Mouse (Mus musculus) urinary bladder, postnatal 25 days (tissue): ENCODE results near the gene Gm49416.
A peak's percentile ranks its signal among the peaks of the same experiment; 100 is the strongest.
"Not testable (repeated sequence)": the region's sequence is repeated elsewhere in the genome, so short reads cannot be mapped to it uniquely, and the experiment has no call there.

Experiments used
- DNase-seq: peaks from one replicate; pipeline ENCODE4 v3.0.0; 2022; ENCODE audit warnings: low spot score

The Gm49416 gene

GRCm38 (mm10) chr19:8888511-8889385 lies at the start of gene Gm49416, which contains the start of gene 1810009A15Rik:
TSS of gene Gm49416 (plus strand) at chr19:8888926.
TSS of gene 1810009A15Rik (plus strand) at chr19:8888853.
- peak; percentile 87 for DNase-seq

DNA sequence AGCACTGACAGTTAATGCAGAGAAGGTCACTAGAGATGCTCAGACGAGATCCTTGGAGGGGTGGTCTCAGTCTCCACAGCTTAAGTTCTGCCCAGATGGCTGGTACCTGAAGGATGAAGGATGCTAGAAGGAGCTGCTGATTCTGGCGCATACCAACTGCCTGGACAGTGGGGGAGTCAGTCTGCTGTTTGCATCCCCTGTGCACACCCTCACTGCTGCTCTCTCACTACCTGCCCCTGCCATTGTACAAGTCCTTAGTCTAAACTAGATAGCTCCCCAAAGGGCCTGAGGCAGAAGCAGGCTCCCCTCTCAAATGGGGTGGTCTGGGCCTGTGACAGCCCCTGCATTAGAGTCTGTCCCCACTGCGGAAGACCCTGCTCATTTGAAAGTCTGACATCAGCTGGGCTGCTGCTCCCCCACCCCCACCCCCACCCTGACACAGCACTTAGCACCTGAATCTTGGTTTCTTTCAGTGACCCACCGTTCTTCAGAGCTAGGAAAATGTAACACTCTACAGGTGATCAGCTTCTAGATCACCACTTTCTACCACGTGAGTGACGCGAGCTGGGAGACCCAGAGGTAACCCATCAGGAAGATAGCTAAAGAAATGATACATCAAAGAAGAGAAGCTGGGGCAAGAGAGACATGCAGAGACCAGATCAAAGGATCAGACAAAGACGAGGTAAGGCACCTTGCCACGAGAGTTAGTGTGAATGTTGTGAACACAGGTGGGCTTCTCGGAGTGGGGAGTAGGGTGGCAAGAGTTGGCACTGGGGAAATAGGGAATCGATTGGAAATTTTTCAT lies 49.4 kb upstream of the Gm49416 start, which contains the start of gene Gng3:
Gene Gng3, minus strand, starts transcription at position 92 of the 805 bp plus-strand sequence.
- DNase-seq = no peak

GRCm38 (mm10) chr19:8839908-8840791 lies 48.6 kb upstream of the Gm49416 start:
- DNase-seq = peak; percentile 70

GRCm38 (mm10) chr19:8841012-8841411 lies 47.7 kb upstream of the Gm49416 start:
- DNase-seq = no peak

DNA sequence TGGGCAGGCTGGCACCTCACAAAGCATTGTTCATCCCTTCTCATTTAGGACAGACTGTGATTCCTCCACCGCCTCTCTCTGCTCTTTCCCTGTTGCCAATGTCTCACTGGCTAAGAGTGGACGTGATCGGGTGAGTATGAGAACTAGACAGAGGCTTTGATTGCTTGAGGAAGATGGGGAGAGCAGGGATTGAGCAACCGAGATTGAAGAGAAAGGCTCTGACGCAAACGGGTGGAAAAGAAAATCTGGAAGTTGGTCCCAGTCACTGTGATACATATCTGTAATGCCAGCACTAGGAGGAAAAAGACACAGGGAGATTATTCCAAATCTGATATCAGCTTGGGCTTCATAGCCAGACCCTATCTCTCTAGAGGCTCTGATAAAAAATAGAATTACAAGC lies 45.8 kb upstream of the Gm49416 start:
- DNase-seq = no peak

GRCm38 (mm10) chr19:8844371-8845129 lies 44.2 kb upstream of the Gm49416 start:
- DNase-seq = peak; percentile 82

- no peak for DNase-seq
Observed at GRCm38 (mm10) chr19:8848356-8848755, 40.4 kb upstream of the Gm49416 start.

- DNase-seq = no peak
Observed at GRCm38 (mm10) chr19:8850402-8850901, 38.3 kb upstream of the Gm49416 start, which contains the start of gene Lrrn4cl. TSS of gene Lrrn4cl (plus strand) at chr19:8850768.

GRCm38 (mm10) chr19:8851639-8852038 lies 37.1 kb upstream of the Gm49416 start:
- DNase-seq = no peak

DNA sequence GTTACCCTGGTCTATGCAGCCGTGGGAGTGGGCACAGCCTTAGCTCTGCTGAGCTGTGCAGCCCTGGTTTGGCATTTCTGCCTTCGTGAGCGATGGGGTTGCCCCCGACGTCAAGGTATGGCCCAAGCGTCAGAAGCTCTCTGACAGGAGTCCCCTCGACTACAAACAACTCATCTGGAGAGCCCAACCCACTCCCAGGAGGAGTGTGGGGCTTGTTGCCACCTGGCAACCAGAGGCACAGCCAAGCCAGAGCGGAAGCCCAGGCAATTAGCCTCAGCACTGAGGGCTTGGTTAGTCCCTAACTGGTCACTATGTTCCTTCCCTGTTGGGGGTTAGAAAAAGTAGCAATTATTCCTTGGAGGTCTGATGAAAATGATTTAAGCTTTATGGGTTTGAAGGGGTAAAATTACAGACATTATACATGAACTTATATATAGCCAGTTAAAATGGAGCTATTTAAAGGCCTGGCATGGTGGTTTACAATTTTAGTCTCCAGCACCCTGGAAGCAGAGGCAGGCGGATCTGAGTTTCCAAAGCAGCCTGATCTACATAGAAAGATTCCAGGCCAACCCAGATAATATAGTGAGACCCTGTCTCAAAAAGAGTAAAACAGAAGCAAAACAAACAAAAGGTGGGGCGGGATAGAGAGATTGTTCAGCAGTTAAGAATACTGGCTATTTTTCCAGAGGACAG lies 36.3 kb upstream of the Gm49416 start:
- no peak for DNase-seq

- no peak for DNase-seq
Observed at GRCm38 (mm10) chr19:8853117-8853516, 35.6 kb upstream of the Gm49416 start.

GRCm38 (mm10) chr19:8857689-8858088 lies 31.0 kb upstream of the Gm49416 start:
- DNase-seq = no peak

DNA sequence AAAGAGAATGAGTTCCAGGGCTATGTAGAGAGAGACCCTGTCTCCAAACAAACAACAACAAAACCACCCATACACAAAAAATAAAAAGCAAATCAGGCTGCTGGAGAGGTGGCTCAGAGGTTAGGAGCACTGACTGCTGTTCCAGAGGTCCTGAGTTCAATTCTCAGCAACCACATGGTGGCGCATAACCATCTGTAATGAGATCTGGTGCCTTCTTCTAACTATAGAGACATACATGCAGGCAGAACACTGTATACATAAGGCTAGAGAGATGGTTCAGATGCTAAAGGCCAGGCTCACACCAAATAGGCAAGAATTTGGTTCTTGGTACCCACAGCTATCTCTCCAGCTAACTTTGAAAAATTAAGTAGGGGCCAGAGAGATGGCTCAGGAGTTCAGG lies 29.7 kb upstream of the Gm49416 start:
- DNase-seq = no peak

DNA sequence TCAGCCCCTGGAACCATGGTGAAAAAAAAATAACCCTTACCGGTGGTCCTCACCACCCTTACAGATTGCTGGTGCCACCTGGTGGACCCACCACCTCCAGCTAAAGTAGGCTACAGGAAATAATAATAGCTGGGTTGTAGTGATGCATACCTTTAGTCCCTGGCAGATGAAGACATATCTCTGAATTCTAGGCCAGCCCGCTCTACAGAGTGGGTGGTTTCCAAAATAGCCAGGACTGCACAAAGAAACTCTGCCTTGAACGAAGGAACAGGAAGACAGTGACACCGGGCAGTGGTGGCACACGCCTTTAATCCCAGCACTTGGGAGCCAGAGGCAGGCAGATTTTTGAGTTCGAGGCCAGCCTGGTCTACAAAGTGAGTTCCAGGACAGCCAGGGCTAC lies 24.5 kb upstream of the Gm49416 start:
- no peak for DNase-seq

GRCm38 (mm10) chr19:8870381-8870780 lies 18.3 kb upstream of the Gm49416 start:
- not testable (repeated sequence) for DNase-seq

GRCm38 (mm10) chr19:8870838-8871237 lies 17.9 kb upstream of the Gm49416 start:
- no peak for DNase-seq

DNA sequence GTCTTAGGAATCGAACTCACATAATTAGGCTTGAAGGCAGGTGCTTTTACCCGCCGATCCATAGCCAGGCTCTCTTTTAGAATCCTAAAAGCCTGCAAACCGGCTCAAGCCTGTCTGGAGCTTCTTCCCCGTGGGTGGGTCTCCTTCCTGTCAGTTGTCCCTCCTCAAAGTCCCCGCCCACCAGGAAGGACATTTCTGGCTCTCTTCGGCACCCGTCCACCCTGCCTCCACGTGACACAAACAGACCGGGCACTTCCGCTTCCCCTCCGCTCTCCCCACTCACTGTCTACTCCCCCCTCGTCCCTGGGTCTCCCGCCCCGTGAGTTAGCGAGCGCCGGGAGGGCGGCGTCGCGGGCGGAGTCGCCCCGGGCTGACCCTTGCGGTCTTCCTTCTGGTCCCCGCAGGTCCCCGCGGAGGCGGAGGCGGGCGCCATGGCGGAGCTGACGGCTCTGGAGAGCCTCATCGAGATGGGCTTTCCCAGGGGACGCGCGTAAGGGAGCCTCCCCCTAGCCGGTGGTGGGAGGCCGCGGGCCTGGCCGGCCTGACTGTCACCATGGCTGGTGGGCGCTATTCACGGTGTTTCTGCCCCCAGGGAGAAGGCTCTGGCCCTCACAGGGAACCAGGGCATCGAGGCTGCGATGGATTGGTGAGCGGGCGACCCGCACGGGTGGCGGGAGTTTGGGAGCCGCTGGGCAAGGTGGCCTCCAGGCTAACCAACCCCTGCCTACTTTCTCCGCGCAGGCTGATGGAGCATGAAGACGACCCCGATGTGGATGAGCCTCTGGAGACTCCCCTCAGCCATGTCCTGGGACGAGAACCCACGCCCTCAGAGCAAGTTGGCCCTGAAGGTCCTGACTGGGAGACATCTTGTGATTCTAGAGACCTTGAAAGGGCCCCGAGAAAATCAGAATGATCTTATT lies 17.2 kb upstream of the Gm49416 start, which contains the start of gene Ubxn1:
Gene Ubxn1, plus strand, starts transcription at position 230 of the 920 bp plus-strand sequence.
- peak; percentile 92 for DNase-seq

GRCm38 (mm10) chr19:8872266-8872840 lies 16.4 kb upstream of the Gm49416 start:
- no peak for DNase-seq

- no peak for DNase-seq
Observed at GRCm38 (mm10) chr19:8875031-8875430, 13.7 kb upstream of the Gm49416 start.
